Mouse (Mus musculus): ENCODE results near the gene Foxp2. TPM values are rescaled to one million over a fixed set of nuclear protein-coding genes. Genes with fewer than 3 reads are reported as not detected.
A peak's percentile ranks its signal among the peaks of the same experiment; 100 is the strongest.

The Foxp2 gene
- polyA plus RNA-seq, 1 experiment from 2014 or later: 52.2 TPM

GRCm38 (mm10) chr6:15316948-15317347, 415.8 kb downstream of the Foxp2 start:
- no peaks in the 10 kb centered on the region for H3K4me1 ChIP-seq (replicated peaks)
- no peak for ATAC-seq (ENCODE audit: low FRiP score)
- H3K9me3 ChIP-seq: no peaks in the 10 kb centered on the region
- H3K27ac ChIP-seq: no peak overlapping the region
- H3K4me3 ChIP-seq: no peak overlapping the region
- no peak overlapping the region for H3K4me2 ChIP-seq
- 90% methylated on average over 2 of the region's 2 CpGs for WGBS
- no peaks in the 10 kb centered on the region for H3K27me3 ChIP-seq
- H3K36me3 ChIP-seq: no peaks in the 10 kb centered on the region
- H3K9ac ChIP-seq: no peak overlapping the region

GRCm38 (mm10) chr6:15318343-15318742, 417.2 kb downstream of the Foxp2 start:
- WGBS: 93% methylated on average over 2 of the region's 2 CpGs
- Histone ChIP-seq H3K4me2 (no peak overlapping the region), H3K4me3 (no peak overlapping the region), H3K27me3 (no peaks in the 10 kb centered on the region), H3K27ac (no peak overlapping the region), H3K36me3 (no peaks in the 10 kb centered on the region), H3K4me1 (replicated peaks) (no peaks in the 10 kb centered on the region), H3K9ac (no peak overlapping the region), H3K9me3 (no peaks in the 10 kb centered on the region)
- no peak for ATAC-seq (ENCODE audit: low FRiP score)

GRCm38 (mm10) chr6:15321551-15321974, 420.4 kb downstream of the Foxp2 start:
- Histone ChIP-seq H3K9me3 (no peaks in the 10 kb centered on the region), H3K36me3 (no peaks in the 10 kb centered on the region), H3K4me1 (replicated peaks) (no peaks in the 10 kb centered on the region), H3K4me3 (no peak overlapping the region), H3K27me3 (no peaks in the 10 kb centered on the region), H3K27ac (no peak overlapping the region), H3K9ac (no peak overlapping the region), H3K4me2 (no peak overlapping the region)
- WGBS: 78% methylated on average over 2 of the region's 2 CpGs
- ATAC-seq (ENCODE audit: low FRiP score): no peak

- Histone ChIP-seq H3K4me3 (no peak overlapping the region), H3K27ac (no peak overlapping the region), H3K9ac (no peak overlapping the region), H3K27me3 (no peaks in the 10 kb centered on the region), H3K9me3 (no peaks in the 10 kb centered on the region), H3K4me2 (no peak overlapping the region), H3K36me3 (no peaks in the 10 kb centered on the region), H3K4me1 (replicated peaks) (no peaks in the 10 kb centered on the region)
- no peak for ATAC-seq (ENCODE audit: low FRiP score)
Observed at GRCm38 (mm10) chr6:15323099-15323498, 421.9 kb downstream of the Foxp2 start.

- Histone ChIP-seq H3K36me3 (no peaks in the 10 kb centered on the region), H3K9ac (no peak overlapping the region), H3K9me3 (no peaks in the 10 kb centered on the region), H3K4me3 (no peak overlapping the region), H3K4me1 (replicated peaks) (no peaks in the 10 kb centered on the region), H3K4me2 (no peak overlapping the region), H3K27ac (no peak overlapping the region), H3K27me3 (no peaks in the 10 kb centered on the region)
- 41% methylated on average over 3 of the region's 3 CpGs for WGBS
- peak; percentile 71 for ATAC-seq (ENCODE audit: low FRiP score)
Observed at GRCm38 (mm10) chr6:15347705-15348104, 446.6 kb downstream of the Foxp2 start.

- H3K27me3 ChIP-seq: no peaks in the 10 kb centered on the region
- no peaks in the 10 kb centered on the region for H3K9me3 ChIP-seq
- no peaks in the 10 kb centered on the region for H3K4me1 ChIP-seq (replicated peaks)
- no peak overlapping the region for H3K4me2 ChIP-seq
- no peak overlapping the region for H3K4me3 ChIP-seq
- WGBS: 84% methylated on average over 4 of the region's 4 CpGs
- H3K36me3 ChIP-seq: no peaks in the 10 kb centered on the region
- no peak overlapping the region for H3K27ac ChIP-seq
- no peak overlapping the region for H3K9ac ChIP-seq
- no peak for ATAC-seq (ENCODE audit: low FRiP score)
Observed at GRCm38 (mm10) chr6:15355852-15356251, 454.7 kb downstream of the Foxp2 start.

GRCm38 (mm10) chr6:15370281-15370680, 469.1 kb downstream of the Foxp2 start:
- no peak overlapping the region for H3K27ac ChIP-seq
- no peak overlapping the region for H3K4me3 ChIP-seq
- no peaks in the 10 kb centered on the region for H3K36me3 ChIP-seq
- H3K9ac ChIP-seq: no peak overlapping the region
- H3K9me3 ChIP-seq: no peaks in the 10 kb centered on the region
- no peak for ATAC-seq (ENCODE audit: low FRiP score)
- no peaks in the 10 kb centered on the region for H3K27me3 ChIP-seq
- peaks cover 18% of the 10 kb centered on the region for H3K4me1 ChIP-seq (replicated peaks)
- 29% methylated on average over 8 of the region's 8 CpGs for WGBS
- no peak overlapping the region for H3K4me2 ChIP-seq

- H3K36me3 ChIP-seq: no peaks in the 10 kb centered on the region
- peak overlapping the region; percentile 48; the same call in 1 of the 2 replicates for H3K27ac ChIP-seq
- H3K4me1 ChIP-seq (replicated peaks): peaks cover 18% of the 10 kb centered on the region
- H3K9me3 ChIP-seq: no peaks in the 10 kb centered on the region
- ATAC-seq (ENCODE audit: low FRiP score): no peak
- WGBS: 69% methylated on average over 4 of the region's 4 CpGs
- H3K4me2 ChIP-seq: no peak overlapping the region
- H3K9ac ChIP-seq: no peak overlapping the region
- H3K27me3 ChIP-seq: no peaks in the 10 kb centered on the region
- no peak overlapping the region for H3K4me3 ChIP-seq
Observed at GRCm38 (mm10) chr6:15370827-15371226, 469.7 kb downstream of the Foxp2 start.

- no peaks in the 10 kb centered on the region for H3K36me3 ChIP-seq
- peaks cover 27% of the 10 kb centered on the region for H3K4me1 ChIP-seq (replicated peaks)
- WGBS: 60% methylated on average over 3 of the region's 3 CpGs
- no peak overlapping the region for H3K9ac ChIP-seq
- no peak overlapping the region for H3K27ac ChIP-seq
- no peak for ATAC-seq (ENCODE audit: low FRiP score)
- no peaks in the 10 kb centered on the region for H3K9me3 ChIP-seq
- H3K27me3 ChIP-seq: no peaks in the 10 kb centered on the region
- no peak overlapping the region for H3K4me2 ChIP-seq
- H3K4me3 ChIP-seq: no peak overlapping the region
Observed at GRCm38 (mm10) chr6:15373621-15374020, 472.5 kb downstream of the Foxp2 start.

- H3K36me3 ChIP-seq: no peaks in the 10 kb centered on the region
- H3K27me3 ChIP-seq: no peaks in the 10 kb centered on the region
- no peak overlapping the region for H3K27ac ChIP-seq
- H3K4me2 ChIP-seq: no peak overlapping the region
- 23% methylated on average over 5 of the region's 5 CpGs for WGBS
- no peaks in the 10 kb centered on the region for H3K9me3 ChIP-seq
- peaks cover 13% of the 10 kb centered on the region for H3K4me1 ChIP-seq (replicated peaks)
- no peak overlapping the region for H3K4me3 ChIP-seq
- H3K9ac ChIP-seq: no peak overlapping the region
- peak; percentile 60 for ATAC-seq (ENCODE audit: low FRiP score)
Observed at GRCm38 (mm10) chr6:15378261-15378660, 477.1 kb downstream of the Foxp2 start.

GRCm38 (mm10) chr6:15396462-15396861, 495.3 kb downstream of the Foxp2 start:
- H3K27me3 ChIP-seq: peaks cover 8% of the 10 kb centered on the region; the same call in 1 of the 2 replicates
- no peak for ATAC-seq (ENCODE audit: low FRiP score)
- H3K4me3 ChIP-seq: no peak overlapping the region
- H3K4me1 ChIP-seq (replicated peaks): peaks cover 12% of the 10 kb centered on the region; the same call in 1 of the 2 replicates
- no peak overlapping the region for H3K27ac ChIP-seq
- no peaks in the 10 kb centered on the region for H3K36me3 ChIP-seq
- no peak overlapping the region for H3K4me2 ChIP-seq
- H3K9ac ChIP-seq: no peak overlapping the region
- 30% methylated on average over 6 of the region's 6 CpGs for WGBS
- H3K9me3 ChIP-seq: no peaks in the 10 kb centered on the region

GRCm38 (mm10) chr6:15397485-15397884, 496.3 kb downstream of the Foxp2 start:
- Histone ChIP-seq H3K4me3 (no peak overlapping the region), H3K4me2 (no peak overlapping the region), H3K36me3 (no peaks in the 10 kb centered on the region), H3K27me3 (peaks cover 8% of the 10 kb centered on the region; the same call in 1 of the 2 replicates), H3K27ac (no peak overlapping the region), H3K4me1 (replicated peaks) (peaks cover 12% of the 10 kb centered on the region; the same call in 1 of the 2 replicates), H3K9ac (no peak overlapping the region), H3K9me3 (no peaks in the 10 kb centered on the region)
- 15% methylated on average over 5 of the region's 5 CpGs for WGBS
- ATAC-seq (ENCODE audit: low FRiP score): peak; percentile 75

GRCm38 (mm10) chr6:15401138-15401537, 500.0 kb downstream of the Foxp2 start:
- H3K4me1 ChIP-seq (replicated peaks): peaks cover 24% of the 10 kb centered on the region
- peaks cover 8% of the 10 kb centered on the region; the same call in 1 of the 2 replicates for H3K27me3 ChIP-seq
- no peak overlapping the region for H3K27ac ChIP-seq
- no peaks in the 10 kb centered on the region for H3K9me3 ChIP-seq
- no peak overlapping the region for H3K9ac ChIP-seq
- H3K36me3 ChIP-seq: no peaks in the 10 kb centered on the region
- H3K4me3 ChIP-seq: no peak overlapping the region
- WGBS: 48% methylated on average over 3 of the region's 3 CpGs
- H3K4me2 ChIP-seq: no peak overlapping the region
- ATAC-seq (ENCODE audit: low FRiP score): no peak

Data from hindbrain, embryonic 13.5 days (tissue).